Mouse (Mus musculus): ENCODE data around the gene Adamts9. TPM values are rescaled to one million over a fixed set of nuclear protein-coding genes. Genes with fewer than 3 reads are reported as not detected.

The Adamts9 gene
- 13.8 and 16.2 TPM in 2 replicates for polyA plus RNA-seq (2015; fragmentation: Nextera tagmentation; extraction: Ambion mirVana)

- H3K4me3 ChIP-seq (ENCODE audit: low read length) = peak within 1 kb of the TSS; percentile 75
- peak within 1 kb of the TSS; percentile 98 for H3K27ac ChIP-seq (ENCODE audit: low read length)
- ATAC-seq (ENCODE audit: low read depth) = peak; percentile 86
- H3K9ac ChIP-seq (ENCODE audit: low read length) = peak within 1 kb of the TSS; percentile 90
- peaks cover 9% of the 10 kb centered on the region for H3K4me1 ChIP-seq (replicated peaks; ENCODE audit: control insufficient read depth, insufficient read depth, low read length)
- whole genome bisulfite sequencing = under 1% methylated on average over 66 of the region's 68 CpGs
- H3K27me3 ChIP-seq (ENCODE audit: control insufficient read depth, insufficient read depth, low read depth, low read length) = no peaks in the 10 kb centered on the region
- peaks cover 7% of the 10 kb centered on the region; the same call in 1 of the 2 replicates for H3K9me3 ChIP-seq (ENCODE audit: control insufficient read depth, low read length)
- H3K4me2 ChIP-seq (ENCODE audit: low read depth, low read length) = peak within 1 kb of the TSS; percentile 71
- no peaks in the 10 kb centered on the region for H3K36me3 ChIP-seq (ENCODE audit: control insufficient read depth, insufficient read depth, low read length)
Observed at GRCm38 (mm10) chr6:92943057-92943781, at the start of gene Adamts9. Gene Adamts9 (minus strand): TSS chr6:92943492.

GRCm38 (mm10) chr6:92991616-92992015 is 48.3 kb upstream of the Adamts9 start:
- Histone ChIP-seq H3K9me3 (ENCODE audit: control insufficient read depth, low read length) (no peaks in the 10 kb centered on the region), H3K27me3 (ENCODE audit: control insufficient read depth, insufficient read depth, low read depth, low read length) (no peaks in the 10 kb centered on the region), H3K4me3 (ENCODE audit: low read length) (no peak overlapping the region), H3K36me3 (ENCODE audit: control insufficient read depth, insufficient read depth, low read length) (no peaks in the 10 kb centered on the region), H3K4me2 (ENCODE audit: low read depth, low read length) (no peak overlapping the region), H3K27ac (ENCODE audit: low read length) (no peak overlapping the region), H3K4me1 (replicated peaks; ENCODE audit: control insufficient read depth, insufficient read depth, low read length) (peaks cover 19% of the 10 kb centered on the region), H3K9ac (ENCODE audit: low read length) (no peak overlapping the region)
- ATAC-seq (ENCODE audit: low read depth) = no peak
- WGBS = 7% methylated on average over 1 of the region's 1 CpGs

- no peaks in the 10 kb centered on the region for H3K9me3 ChIP-seq (ENCODE audit: control insufficient read depth, low read length)
- ATAC-seq (ENCODE audit: low read depth) = peak; percentile 17; the same call in 1 of the 2 replicates
- H3K9ac ChIP-seq (ENCODE audit: low read length) = no peak overlapping the region
- H3K27me3 ChIP-seq (ENCODE audit: control insufficient read depth, insufficient read depth, low read depth, low read length) = no peaks in the 10 kb centered on the region
- H3K4me3 ChIP-seq (ENCODE audit: low read length) = no peak overlapping the region
- H3K4me1 ChIP-seq (replicated peaks; ENCODE audit: control insufficient read depth, insufficient read depth, low read length) = peaks cover 19% of the 10 kb centered on the region
- WGBS = 55% methylated on average over 10 of the region's 10 CpGs
- H3K4me2 ChIP-seq (ENCODE audit: low read depth, low read length) = peak overlapping the region; percentile 25
- H3K27ac ChIP-seq (ENCODE audit: low read length) = no peak overlapping the region
- no peaks in the 10 kb centered on the region for H3K36me3 ChIP-seq (ENCODE audit: control insufficient read depth, insufficient read depth, low read length)
Observed at GRCm38 (mm10) chr6:92988620-92988998, 45.3 kb upstream of the Adamts9 start.

DNA sequence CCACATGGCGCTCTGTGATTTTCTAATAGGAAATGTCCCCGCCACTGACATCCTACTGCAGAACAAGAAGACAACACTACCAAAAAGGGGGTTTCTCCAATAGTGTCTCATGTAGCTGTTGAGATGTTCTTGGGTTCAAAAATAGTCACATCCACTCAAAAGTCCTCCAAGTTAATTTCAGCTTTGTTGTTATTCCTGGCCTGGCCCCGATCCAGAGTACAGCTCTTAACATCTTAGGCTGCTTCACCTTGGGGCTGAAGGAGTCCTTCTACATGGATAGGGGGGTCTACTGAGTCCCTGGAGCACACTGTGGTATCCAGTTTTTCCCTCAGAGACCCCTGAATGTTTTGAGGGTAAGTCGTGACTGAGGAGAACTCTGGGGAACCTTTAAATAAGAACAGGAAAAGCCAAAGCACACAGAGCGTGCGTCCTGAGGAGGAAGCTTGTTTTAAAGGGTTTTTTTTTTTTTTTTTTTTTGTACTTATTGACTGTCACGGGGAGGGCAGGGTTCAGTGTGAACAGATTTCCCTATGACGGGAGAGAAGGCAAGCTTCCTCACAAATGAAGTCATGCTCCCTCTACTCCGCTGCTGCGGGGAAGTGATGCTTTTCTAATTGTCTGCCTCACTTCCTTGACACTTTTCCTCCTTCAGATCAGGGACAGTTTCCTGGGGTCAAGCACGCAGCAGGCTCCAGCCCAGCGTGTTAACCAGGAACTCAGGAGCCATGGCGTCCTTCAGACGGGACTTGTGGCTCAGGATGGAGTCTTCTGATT is 44.7 kb upstream of the Adamts9 start:
- Histone ChIP-seq H3K4me2 (ENCODE audit: low read depth, low read length) (peak overlapping the region; percentile 28), H3K4me1 (replicated peaks; ENCODE audit: control insufficient read depth, insufficient read depth, low read length) (peaks cover 19% of the 10 kb centered on the region), H3K27me3 (ENCODE audit: control insufficient read depth, insufficient read depth, low read depth, low read length) (no peaks in the 10 kb centered on the region), H3K27ac (ENCODE audit: low read length) (peak overlapping the region; percentile 32; the same call in 1 of the 2 replicates), H3K36me3 (ENCODE audit: control insufficient read depth, insufficient read depth, low read length) (no peaks in the 10 kb centered on the region), H3K9me3 (ENCODE audit: control insufficient read depth, low read length) (no peaks in the 10 kb centered on the region), H3K9ac (ENCODE audit: low read length) (no peak overlapping the region), H3K4me3 (ENCODE audit: low read length) (no peak overlapping the region)
- peak; percentile 41; the same call in 1 of the 2 replicates for ATAC-seq (ENCODE audit: low read depth)
- WGBS = 35% methylated on average over 14 of the region's 14 CpGs

GRCm38 (mm10) chr6:92987366-92987765 is 44.1 kb upstream of the Adamts9 start:
- Histone ChIP-seq H3K9ac (ENCODE audit: low read length) (no peak overlapping the region), H3K36me3 (ENCODE audit: control insufficient read depth, insufficient read depth, low read length) (no peaks in the 10 kb centered on the region), H3K27me3 (ENCODE audit: control insufficient read depth, insufficient read depth, low read depth, low read length) (no peaks in the 10 kb centered on the region), H3K9me3 (ENCODE audit: control insufficient read depth, low read length) (no peaks in the 10 kb centered on the region), H3K4me1 (replicated peaks; ENCODE audit: control insufficient read depth, insufficient read depth, low read length) (peaks cover 19% of the 10 kb centered on the region), H3K27ac (ENCODE audit: low read length) (peak overlapping the region; percentile 32; the same call in 1 of the 2 replicates), H3K4me2 (ENCODE audit: low read depth, low read length) (peak overlapping the region; percentile 28), H3K4me3 (ENCODE audit: low read length) (no peak overlapping the region)
- ATAC-seq (ENCODE audit: low read depth) = peak; percentile 30; the same call in 1 of the 2 replicates
- WGBS = 76% methylated on average over 9 of the region's 9 CpGs

GRCm38 (mm10) chr6:92983421-92983820 is 40.1 kb upstream of the Adamts9 start:
- 40% methylated on average over 7 of the region's 7 CpGs for WGBS
- no peaks in the 10 kb centered on the region for H3K27me3 ChIP-seq (ENCODE audit: control insufficient read depth, insufficient read depth, low read depth, low read length)
- H3K27ac ChIP-seq (ENCODE audit: low read length) = no peak overlapping the region
- peak; percentile 74; the same call in 1 of the 2 replicates for ATAC-seq (ENCODE audit: low read depth)
- H3K4me2 ChIP-seq (ENCODE audit: low read depth, low read length) = no peak overlapping the region
- H3K9me3 ChIP-seq (ENCODE audit: control insufficient read depth, low read length) = no peaks in the 10 kb centered on the region
- no peak overlapping the region for H3K4me3 ChIP-seq (ENCODE audit: low read length)
- peaks cover 9% of the 10 kb centered on the region for H3K4me1 ChIP-seq (replicated peaks; ENCODE audit: control insufficient read depth, insufficient read depth, low read length)
- H3K36me3 ChIP-seq (ENCODE audit: control insufficient read depth, insufficient read depth, low read length) = no peaks in the 10 kb centered on the region
- no peak overlapping the region for H3K9ac ChIP-seq (ENCODE audit: low read length)

GRCm38 (mm10) chr6:92981451-92982186 is 38.3 kb upstream of the Adamts9 start:
- Histone ChIP-seq H3K4me2 (ENCODE audit: low read depth, low read length) (no peak overlapping the region), H3K36me3 (ENCODE audit: control insufficient read depth, insufficient read depth, low read length) (no peaks in the 10 kb centered on the region), H3K27ac (ENCODE audit: low read length) (no peak overlapping the region), H3K9me3 (ENCODE audit: control insufficient read depth, low read length) (no peaks in the 10 kb centered on the region), H3K9ac (ENCODE audit: low read length) (no peak overlapping the region), H3K4me1 (replicated peaks; ENCODE audit: control insufficient read depth, insufficient read depth, low read length) (no peaks in the 10 kb centered on the region), H3K27me3 (ENCODE audit: control insufficient read depth, insufficient read depth, low read depth, low read length) (no peaks in the 10 kb centered on the region), H3K4me3 (ENCODE audit: low read length) (no peak overlapping the region)
- 66% methylated on average over 7 of the region's 7 CpGs for WGBS
- ATAC-seq (ENCODE audit: low read depth) = no peak

- H3K4me3 ChIP-seq (ENCODE audit: low read length) = no peak overlapping the region
- 80% methylated on average over 3 of the region's 3 CpGs for WGBS
- H3K36me3 ChIP-seq (ENCODE audit: control insufficient read depth, insufficient read depth, low read length) = no peaks in the 10 kb centered on the region
- no peaks in the 10 kb centered on the region for H3K9me3 ChIP-seq (ENCODE audit: control insufficient read depth, low read length)
- no peak overlapping the region for H3K27ac ChIP-seq (ENCODE audit: low read length)
- no peaks in the 10 kb centered on the region for H3K27me3 ChIP-seq (ENCODE audit: control insufficient read depth, insufficient read depth, low read depth, low read length)
- H3K4me2 ChIP-seq (ENCODE audit: low read depth, low read length) = no peak overlapping the region
- no peak for ATAC-seq (ENCODE audit: low read depth)
- H3K4me1 ChIP-seq (replicated peaks; ENCODE audit: control insufficient read depth, insufficient read depth, low read length) = peaks cover 6% of the 10 kb centered on the region
- H3K9ac ChIP-seq (ENCODE audit: low read length) = no peak overlapping the region
Observed at GRCm38 (mm10) chr6:92973340-92973739, 30.0 kb upstream of the Adamts9 start.

GRCm38 (mm10) chr6:92968718-92969117 is 25.4 kb upstream of the Adamts9 start:
- Histone ChIP-seq H3K4me3 (ENCODE audit: low read length) (no peak overlapping the region), H3K9me3 (ENCODE audit: control insufficient read depth, low read length) (peaks cover 3% of the 10 kb centered on the region; the same call in 1 of the 2 replicates), H3K36me3 (ENCODE audit: control insufficient read depth, insufficient read depth, low read length) (no peaks in the 10 kb centered on the region), H3K4me2 (ENCODE audit: low read depth, low read length) (no peak overlapping the region), H3K27me3 (ENCODE audit: control insufficient read depth, insufficient read depth, low read depth, low read length) (no peaks in the 10 kb centered on the region), H3K9ac (ENCODE audit: low read length) (no peak overlapping the region), H3K4me1 (replicated peaks; ENCODE audit: control insufficient read depth, insufficient read depth, low read length) (peaks cover 6% of the 10 kb centered on the region), H3K27ac (ENCODE audit: low read length) (peak overlapping the region; percentile 13)
- no peak for ATAC-seq (ENCODE audit: low read depth)
- WGBS = 65% methylated on average over 3 of the region's 3 CpGs

Measured in lung, embryonic 16.5 days (tissue).